ENCODE assay signal across 10 mouse cellular contexts in genomic region chr1:160855926-160856620, GRCm38 (mm10). TPM values are rescaled to one million over a fixed set of nuclear protein-coding genes. Genes with fewer than 3 reads are reported as not detected.
DNase-seq lines count a peak whose midpoint lies in the region; TF ChIP-seq lines count a peak whose summit lies in the region.
"Had no signal": no experiment of that assay in that cellular context is flagged by ENCODE, and none has a peak within 500 bp of the region (broad histone marks: within the 10 kb centered on the region; RNA-seq: fewer than 3 reads in every experiment).

No protein-coding gene starts in this region.

- intact Hi-C loops in left cerebral cortex, adult 2 months (cut with DNase I): no loop called here

- TF ChIP-seq CTCF in left cerebral cortex, adult 2 months (IDR thresholded peaks at IDR 0.05): no peak

- no peak overlapping the region for H3K4me3 ChIP-seq in left cerebral cortex, adult 2 months
- H3K4me3 ChIP-seq: heart, embryonic 13.5 days; limb, embryonic 13.5 days had no signal

- DNase-seq in cerebellum, adult 9-11 months: peak; percentile 18
- no peak for DNase-seq in cerebellum, adult 9-10 months
- peak; percentile 43 for DNase-seq in left cerebral cortex, adult 11 months (ENCODE audit: low spot score)
- no peak for DNase-seq in left cerebral cortex, adult 2 months (ENCODE audit: extremely low spot score in 1 of 2, low spot score in 2 of 2)
- DNase-seq in layer of hippocampus, adult 9-10 months (ENCODE audit: low spot score): peak; percentile 32
- DNase-seq in right cerebral cortex, postnatal 25 days: peak; percentile 6
- DNase-seq in kidney, adult 8-10 months: no peak
- DNase-seq in adrenal gland, postnatal 10 days: no peak

- no peak overlapping the region for H3K27ac ChIP-seq in left cerebral cortex, adult 2 months
- H3K27ac ChIP-seq: heart, embryonic 13.5 days; limb, embryonic 13.5 days had no signal

RNA-seq across cellular contexts. Expression of gene Rc3h1, which starts 50.1 kb away (rescaled TPM):
- total RNA-seq in left cerebral cortex, adult 2 months (2021): 10 to 100 TPM; 44.4 to 45.7 TPM
- 10 to 100 TPM; 38.5 to 45.3 TPM for total RNA-seq in adrenal gland, postnatal 10 days (2021)

Comparison
In these comparisons a context has a peak if more than half of its experiments do, and no peak if none do; other contexts are left out.
1. DNase-seq: peak in cerebellum, adult 9-11 months (single experiment), left cerebral cortex, adult 11 months (single experiment), layer of hippocampus, adult 9-10 months (single experiment) and right cerebral cortex, postnatal 25 days (single experiment); none in cerebellum, adult 9-10 months (single experiment), left cerebral cortex, adult 2 months (0 of 2), kidney, adult 8-10 months (0 of 2) and adrenal gland, postnatal 10 days (single experiment).